ENCODE assay signal across 8 mouse cellular contexts in the genomic region with DNA sequence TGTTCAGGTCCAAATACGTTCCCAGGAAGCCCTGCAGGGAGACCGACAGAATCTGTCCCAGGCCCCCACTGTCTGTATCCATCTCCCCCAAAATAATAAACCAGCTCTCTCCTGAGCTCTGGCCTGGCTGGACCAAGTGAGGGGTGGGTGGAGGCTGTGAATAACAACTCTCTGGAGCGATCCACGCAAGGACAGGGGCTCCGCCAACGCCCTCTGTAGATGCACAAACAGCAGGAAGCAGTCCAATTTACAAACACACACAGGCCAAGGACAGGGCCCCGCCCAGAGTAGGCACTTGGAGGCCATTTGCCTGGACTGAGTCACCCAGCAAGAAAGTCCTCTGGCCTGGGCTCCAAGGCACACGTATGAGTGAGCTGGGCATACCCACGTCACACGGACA. TPM values are rescaled to one million over a fixed set of nuclear protein-coding genes. Genes with fewer than 3 reads are reported as not detected.
DNase-seq lines count a peak whose midpoint lies in the region; ATAC-seq lines count a peak whose summit lies in the region.

No protein-coding gene starts in this region.

- no peaks in the 10 kb centered on the region for H3K9me3 ChIP-seq in liver, embryonic 12.5 days (replicated peaks)
- H3K9me3 ChIP-seq in intestine, embryonic 14.5 days (ENCODE audit: control insufficient read depth, low read length): no peaks in the 10 kb centered on the region

- WGBS in liver, embryonic 12.5 days (ENCODE audit: insufficient replicate concordance): 61% methylated on average over 10 of the region's 10 CpGs
- WGBS in intestine, embryonic 14.5 days: 64% methylated on average over 10 of the region's 10 CpGs

- H3K4me3 ChIP-seq in liver, embryonic 12.5 days: no peak overlapping the region
- no peak overlapping the region for H3K4me3 ChIP-seq in intestine, embryonic 14.5 days (ENCODE audit: low read depth, low read length)

- H3K27ac ChIP-seq in liver, embryonic 12.5 days: 0 out of 2 replicates have a peak overlapping the region, but pooled peaks have one; percentile 2
- peak overlapping the region; percentile 66 for H3K27ac ChIP-seq in intestine, embryonic 14.5 days (ENCODE audit: low read depth)

- no peak overlapping the region for H3K4me2 ChIP-seq in liver, embryonic 12.5 days
- H3K4me2 ChIP-seq in intestine, embryonic 14.5 days (ENCODE audit: low read length): no peak overlapping the region

- no peak for DNase-seq in liver
- peak; percentile 86 to 89 for DNase-seq in adrenal gland, postnatal 36 days
- peak; percentile 54 for DNase-seq in intestine, embryonic 14.5 days (ENCODE audit: low spot score)
- peak; percentile 77 for DNase-seq in skeletal muscle tissue, adult 2 months (ENCODE audit: low read depth, low spot score)
- no peak for DNase-seq in cerebellum, postnatal 14 days
- no peak for DNase-seq in layer of hippocampus, postnatal 36 days
- DNase-seq in spleen, postnatal 14 days (ENCODE audit: low spot score in 2 of 2): no peak

- no peak for ATAC-seq in liver, embryonic 12.5 days
- no peak for ATAC-seq in intestine, embryonic 14.5 days (replicated peaks; ENCODE audit: low FRiP score, low TSS enrichment, low read depth)

- no peak overlapping the region for H3K9ac ChIP-seq in liver, embryonic 12.5 days
- H3K9ac ChIP-seq in intestine, embryonic 14.5 days (ENCODE audit: low read length): no peak overlapping the region

- H3K36me3 ChIP-seq in liver, embryonic 12.5 days: no peaks in the 10 kb centered on the region
- H3K36me3 ChIP-seq in intestine, embryonic 14.5 days (ENCODE audit: control insufficient read depth, insufficient read depth, low read length): no peaks in the 10 kb centered on the region

- 0 out of 2 replicates have a peak, but pooled peaks cover 4% of the 10 kb centered on the region for H3K4me1 ChIP-seq in liver, embryonic 12.5 days
- H3K4me1 ChIP-seq in intestine, embryonic 14.5 days (replicated peaks; ENCODE audit: control insufficient read depth, insufficient read depth, low read length): peaks cover 21% of the 10 kb centered on the region

- H3K27me3 ChIP-seq in liver, embryonic 12.5 days (replicated peaks): peaks cover 71% of the 10 kb centered on the region
- peaks cover 16% of the 10 kb centered on the region for H3K27me3 ChIP-seq in intestine, embryonic 14.5 days (replicated peaks; ENCODE audit: control insufficient read depth, insufficient read depth, low read length)

RNA-seq across cellular contexts. Expression of a gene that starts 32.0 kb away (rescaled TPM):
- polyA plus RNA-seq in liver, embryonic 12.5 days (2016; fragmentation: Nextera tagmentation; extraction: Ambion mirVana): 13.1 and 16.1 TPM in 2 replicates
- 100 to 1,000 TPM; 404 to 411 TPM for total RNA-seq in adrenal gland, postnatal 36 days (2021)
- 27.2 and 28.7 TPM in 2 replicates for polyA plus RNA-seq in intestine, embryonic 14.5 days (2014; fragmentation: Nextera tagmentation; extraction: Ambion mirVana)
- 10 to 100 TPM; 34.5 to 48.6 TPM for total RNA-seq in layer of hippocampus, postnatal 36 days (2021)

RNA-seq across cellular contexts. Expression of a gene that starts 33.1 kb away (rescaled TPM):
- 0.16 and 0.20 TPM in 2 replicates for polyA plus RNA-seq in liver, embryonic 12.5 days (2016; fragmentation: Nextera tagmentation; extraction: Ambion mirVana)
- 1 to 10 TPM; 1.2 to 2.0 TPM for total RNA-seq in adrenal gland, postnatal 36 days (2021)
- 0.08 and 0.42 TPM in 2 replicates for polyA plus RNA-seq in intestine, embryonic 14.5 days (2014; fragmentation: Nextera tagmentation; extraction: Ambion mirVana)
- total RNA-seq in layer of hippocampus, postnatal 36 days (2021): not detected

Comparison
In these comparisons a context has a peak if more than half of its experiments do, and no peak if none do; other contexts are left out.
1. DNase-seq: peak in adrenal gland, postnatal 36 days (2 of 2), intestine, embryonic 14.5 days (single experiment) and skeletal muscle tissue, adult 2 months (single experiment); none in liver (single experiment), cerebellum, postnatal 14 days (0 of 2), layer of hippocampus, postnatal 36 days (0 of 2) and spleen, postnatal 14 days (0 of 2).
2. RNA of a gene that starts 32.0 kb away (total RNA-seq): 404 to 411 TPM in adrenal gland, postnatal 36 days; 34.5 to 48.6 TPM in layer of hippocampus, postnatal 36 days; every median in the first group is over 4 times any median in the second.